Mouse (Mus musculus) liver, adult 2 months (tissue): Measurements from ENCODE around the gene Bcl2a1c. TPM values are rescaled to one million over a fixed set of nuclear protein-coding genes. Genes with fewer than 3 reads are reported as not detected.
"Not testable (repeated sequence)": the region's sequence is repeated elsewhere in the genome, so short reads cannot be mapped to it uniquely, and the experiment has no call there.

Experiments used
- DNase-seq: peaks from one replicate; pipeline ENCODE4 v3.0.0-alpha.2; 2011; ENCODE audit warnings: low read depth, low spot score; ENCODE audit errors: extremely low read depth
- H3K27ac ChIP-seq: fragments of 200-500 bp; replicated peaks from 2 replicates; pipeline ENCODE4 v1.5.1; 2012; ENCODE audit warnings: low read depth, mild to moderate bottlenecking, control low read depth, inconsistent platforms, low read length; ENCODE audit not compliant: insufficient read depth
- H3K27me3 ChIP-seq: fragments of 200-500 bp; 2 replicates; pipeline ENCODE4 v1.6.1; 2012; ENCODE audit warnings: mild to moderate bottlenecking, moderate library complexity, low read length, inconsistent platforms; ENCODE audit not compliant: control insufficient read depth, insufficient read depth
- H3K36me3 ChIP-seq: fragments of 200-500 bp; 2 replicates; pipeline ENCODE4 v1.6.1; 2012; ENCODE audit warnings: low read length, inconsistent platforms; ENCODE audit not compliant: control insufficient read depth, insufficient read depth
- H3K4me1 ChIP-seq: fragments of 200-500 bp; 2 replicates; pipeline ENCODE4 v1.6.1; 2011; ENCODE audit warnings: low read length; ENCODE audit not compliant: control insufficient read depth, insufficient read depth
- H3K4me3 ChIP-seq: fragments of 200-500 bp; 2 replicates; pipeline ENCODE4 v1.5.1; 2011; ENCODE audit warnings: low read depth, mild to moderate bottlenecking, control low read depth, low read length, moderate library complexity; ENCODE audit not compliant: insufficient read depth
- H3K79me2 ChIP-seq: fragments of 200-500 bp; 2 replicates; pipeline ENCODE4 v1.6.1; 2012; ENCODE audit warnings: inconsistent platforms, mild to moderate bottlenecking, low read length, moderate library complexity; ENCODE audit not compliant: control insufficient read depth, insufficient read depth
- H3K9ac ChIP-seq: fragments of 200-500 bp; 2 replicates; pipeline ENCODE4 v1.6.1; 2012; ENCODE audit warnings: low read depth, mild to moderate bottlenecking, control low read depth, inconsistent platforms, low read length
- CTCF ChIP-seq: fragments of 200-500 bp; IDR thresholded peaks from 2 replicates; pipeline ENCODE4 v1.5.1; 2011; ENCODE audit warnings: low read depth, low read length, control low read depth
- POLR2A ChIP-seq: fragments of 200-500 bp; IDR thresholded peaks from 2 replicates; pipeline ENCODE4 v1.6.1; 2011; ENCODE audit warnings: low read length, control low read depth; ENCODE audit not compliant: insufficient read depth; ENCODE audit errors: extremely low read depth
- WGBS: fragments of 180-500 bp; shearing (Covaris S2); methylation state at CpG from one replicate; pipeline ENCODE4 v1.1.7; 2018; 5-methylcytosine and 5-hydroxymethylcytosine counted together
- polyA plus RNA-seq: library from polyadenylated mRNA; depleted of rRNA; stranded (reverse); fragments of >200 nt; gene quantifications from 2 replicates; pipeline ENCODE4 v1.2.3, GENCODE M21; 2012; rRNA removed
- total RNA-seq: library from RNA; depleted of rRNA; stranded (reverse); fragments of >200 nt; gene quantifications from 2 replicates; pipeline ENCODE4 v1.2.3, GENCODE M21; 2014; rRNA removed

Bcl2a1c gene
- total RNA-seq (0.67 TPM in 1 of 2 replicates, not detected in the other), polyA plus RNA-seq (not detected in 2 replicates)

DNA sequence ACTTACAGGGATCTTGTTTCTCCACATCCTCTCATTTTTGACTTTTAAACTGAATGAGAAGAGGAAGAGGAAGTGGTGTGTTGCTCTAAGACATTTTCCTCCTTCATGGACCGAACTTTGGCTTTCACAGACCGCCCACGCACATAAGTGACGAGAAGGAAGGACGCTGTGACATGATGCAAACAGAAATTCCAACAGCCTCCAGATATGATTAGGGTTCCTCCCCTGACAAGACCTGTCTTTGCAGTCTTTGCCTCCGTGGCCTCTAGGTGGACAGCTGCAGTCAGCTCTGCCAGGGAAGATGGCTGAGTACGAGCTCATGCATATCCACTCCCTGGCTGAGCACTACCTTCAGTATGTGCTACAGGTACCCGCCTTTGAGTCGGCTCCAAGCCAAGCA is at the start of gene Bcl2a1c:
TSS of gene Bcl2a1c (plus strand) at position 281 of the 400 bp plus-strand sequence.
- not testable (repeated sequence) for H3K36me3 ChIP-seq, H3K4me1 ChIP-seq, H3K4me3 ChIP-seq, H3K79me2 ChIP-seq, H3K27ac ChIP-seq, H3K9ac ChIP-seq, H3K27me3 ChIP-seq
- peak; percentile 0 for DNase-seq
- WGBS = 57% methylated on average over 9 of the region's 9 CpGs

DNA sequence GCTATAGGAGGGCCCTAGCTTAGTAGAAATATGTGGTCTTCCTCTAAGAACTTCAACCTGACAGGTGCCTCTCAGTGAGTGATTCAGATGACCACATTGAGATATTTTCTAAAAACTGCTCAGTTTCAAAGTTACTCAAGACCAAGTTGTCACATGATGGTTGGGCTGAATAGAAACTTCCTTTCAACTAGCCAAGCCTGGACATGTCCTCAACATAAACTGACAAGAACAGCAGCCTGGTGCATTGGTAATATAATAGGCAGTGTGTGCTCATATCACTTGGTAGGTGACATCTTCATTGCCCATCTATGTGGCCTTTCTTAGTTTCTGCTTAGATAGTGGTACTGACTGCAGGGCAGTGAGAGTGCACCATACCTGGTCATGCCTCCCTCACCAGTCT is 24.0 kb upstream of the Bcl2a1c start:
- not testable (repeated sequence) for H3K27me3 ChIP-seq

DNA sequence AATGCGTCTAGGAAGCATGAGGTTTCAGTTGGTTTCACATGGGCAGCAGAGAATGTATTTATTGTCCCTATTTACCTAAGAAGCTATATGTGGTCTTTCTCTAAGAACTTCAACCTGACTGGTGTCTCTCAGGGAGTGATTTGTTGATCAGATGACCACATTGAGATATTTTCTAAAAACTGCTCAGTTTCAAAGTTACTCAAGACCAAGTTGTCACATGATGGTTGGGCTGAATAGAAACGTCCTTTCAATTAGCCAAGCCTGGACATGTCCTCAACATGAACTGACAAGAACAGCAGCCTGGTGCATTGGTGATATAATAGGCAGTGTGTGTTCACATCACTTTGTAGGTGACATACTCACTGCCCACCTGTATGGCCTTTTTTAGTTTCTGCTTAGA is 18.2 kb upstream of the Bcl2a1c start:
- not testable (repeated sequence) for H3K79me2 ChIP-seq, H3K4me1 ChIP-seq, DNase-seq, H3K27me3 ChIP-seq, H3K36me3 ChIP-seq, H3K9ac ChIP-seq, H3K4me3 ChIP-seq, H3K27ac ChIP-seq
- WGBS = 60% methylated on average over 2 of the region's 2 CpGs

More for the DNA sequence above, 24.0 kb upstream of the Bcl2a1c start:
- not testable (repeated sequence) for H3K4me3 ChIP-seq, H3K36me3 ChIP-seq, H3K27ac ChIP-seq, H3K79me2 ChIP-seq, H3K9ac ChIP-seq, DNase-seq, H3K4me1 ChIP-seq

DNA sequence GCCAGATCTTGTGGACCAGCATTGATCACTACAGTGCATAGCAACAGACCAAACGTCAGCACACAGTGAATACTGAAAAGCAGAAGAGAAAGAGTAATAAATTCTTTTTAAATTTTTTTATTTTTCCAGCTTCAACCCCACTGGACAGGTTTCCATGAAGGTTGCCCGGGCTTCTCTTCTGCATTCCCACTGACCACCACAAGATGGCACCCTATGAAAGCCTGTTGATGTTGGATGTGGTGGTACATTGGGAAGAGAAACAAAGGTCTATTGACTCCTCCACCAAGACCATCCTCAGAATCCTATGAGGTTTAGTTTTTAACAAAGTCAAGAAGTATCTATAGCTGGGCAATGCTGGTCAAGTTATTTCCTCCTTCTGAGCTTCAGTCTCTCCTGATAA is 11.9 kb upstream of the Bcl2a1c start:
- Histone ChIP-seq H3K4me3 (no peak overlapping the region), H3K79me2 (no peaks in the 10 kb centered on the region), H3K27me3 (no peaks in the 10 kb centered on the region), H3K36me3 (no peaks in the 10 kb centered on the region), H3K9ac (no peak overlapping the region), H3K4me1 (no peaks in the 10 kb centered on the region), H3K27ac (no peak overlapping the region)
- no peak for TF ChIP-seq POLR2A
- TF ChIP-seq CTCF = peak; percentile 47
- 4% methylated on average over 2 of the region's 2 CpGs for WGBS
- DNase-seq = peak; percentile 9

GRCm38 (mm10) chr9:114326011-114326748 is 3.8 kb upstream of the Bcl2a1c start:
- H3K4me3 ChIP-seq = no peak overlapping the region
- H3K79me2 ChIP-seq = no peaks in the 10 kb centered on the region
- H3K27ac ChIP-seq = no peak overlapping the region
- TF ChIP-seq POLR2A = no peak
- TF ChIP-seq CTCF = no peak
- no peak for DNase-seq
- 62% methylated on average over 3 of the region's 3 CpGs for WGBS
- H3K36me3 ChIP-seq = no peaks in the 10 kb centered on the region
- H3K9ac ChIP-seq = no peak overlapping the region
- no peaks in the 10 kb centered on the region for H3K4me1 ChIP-seq
- no peaks in the 10 kb centered on the region for H3K27me3 ChIP-seq

GRCm38 (mm10) chr9:114328332-114328731 is 1.6 kb upstream of the Bcl2a1c start:
- H3K27me3 ChIP-seq, H3K27ac ChIP-seq, DNase-seq, H3K36me3 ChIP-seq, H3K9ac ChIP-seq, H3K79me2 ChIP-seq, H3K4me1 ChIP-seq, H3K4me3 ChIP-seq: not testable (repeated sequence)
